Mouse (Mus musculus) CH12.LX (cell line): Measurements from ENCODE around the gene Nkx3-2.

Source experiments
- BHLHE40 ChIP-seq: IDR thresholded peaks from 2 replicates; pipeline ENCODE4 v1.6.1; 2011; ENCODE audit warnings: mild to moderate bottlenecking, low read depth, low read length, improper control_type of control experiment
- CTCF ChIP-seq, 2 experiments: IDR thresholded peaks in 1 of 2; conservative IDR thresholded peaks in 1 of 2; 2 replicates each; pipeline ENCODE4 v1.5.1; 2011 to 2012; ENCODE audit warnings: low read depth in 2 of 2, low read length in 2 of 2, improper control_type of control experiment in 1 of 2, inconsistent platforms in 1 of 2, mild to moderate bottlenecking in 1 of 2, moderate library complexity in 1 of 2
- E2F4 ChIP-seq: IDR thresholded peaks from 2 replicates; pipeline ENCODE4 v1.6.1; 2011; ENCODE audit warnings: low read depth, low read length, improper control_type of control experiment; ENCODE audit not compliant: insufficient replicate concordance
- ETS1 ChIP-seq: conservative IDR thresholded peaks from 2 replicates; pipeline ENCODE4 v1.6.1; 2012; ENCODE audit warnings: low read depth, mild to moderate bottlenecking, inconsistent platforms, low read length, improper control_type of control experiment, moderate library complexity
- GABPA ChIP-seq: IDR thresholded peaks from 2 replicates; pipeline ENCODE4 v1.6.1; 2012; ENCODE audit warnings: low read depth, low read length, improper control_type of control experiment, inconsistent platforms; ENCODE audit not compliant: insufficient replicate concordance
- JUND ChIP-seq: conservative IDR thresholded peaks from 2 replicates; pipeline ENCODE4 v1.6.1; 2011; ENCODE audit warnings: low read depth, low read length, improper control_type of control experiment
- MAFK ChIP-seq: IDR thresholded peaks from 2 replicates; pipeline ENCODE4 v1.6.1; 2011; ENCODE audit warnings: low read length, improper control_type of control experiment; ENCODE audit not compliant: insufficient replicate concordance
- NRF1 ChIP-seq: IDR thresholded peaks from 2 replicates; pipeline ENCODE4 v1.6.1; 2014; ENCODE audit warnings: low read depth, mild to moderate bottlenecking, inconsistent platforms, low read length, improper control_type of control experiment, moderate library complexity
- RCOR1 ChIP-seq: conservative IDR thresholded peaks from 2 replicates; pipeline ENCODE4 v1.6.1; 2012; ENCODE audit warnings: low read depth, mild to moderate bottlenecking, inconsistent platforms, low read length, improper control_type of control experiment
- SMC3 ChIP-seq: IDR thresholded peaks from 2 replicates; pipeline ENCODE4 v1.6.1; 2011; ENCODE audit warnings: low read depth, low read length, improper control_type of control experiment
- TBP ChIP-seq: conservative IDR thresholded peaks from 2 replicates; pipeline ENCODE4 v1.6.1; 2011; ENCODE audit warnings: low read depth, low read length, improper control_type of control experiment
- TCF12 ChIP-seq: IDR thresholded peaks from 2 replicates; pipeline ENCODE4 v1.6.1; 2014; ENCODE audit warnings: low read depth, mild to moderate bottlenecking, inconsistent platforms, low read length, improper control_type of control experiment
- ZC3H11A ChIP-seq: IDR thresholded peaks from 2 replicates; pipeline ENCODE4 v1.6.1; 2012; ENCODE audit warnings: low read depth, mild to moderate bottlenecking, inconsistent platforms, low read length, improper control_type of control experiment
- ZNF384 ChIP-seq: IDR thresholded peaks from 2 replicates; pipeline ENCODE4 v1.6.1; 2012; ENCODE audit warnings: low read depth, low read length, improper control_type of control experiment, inconsistent platforms

DNA sequence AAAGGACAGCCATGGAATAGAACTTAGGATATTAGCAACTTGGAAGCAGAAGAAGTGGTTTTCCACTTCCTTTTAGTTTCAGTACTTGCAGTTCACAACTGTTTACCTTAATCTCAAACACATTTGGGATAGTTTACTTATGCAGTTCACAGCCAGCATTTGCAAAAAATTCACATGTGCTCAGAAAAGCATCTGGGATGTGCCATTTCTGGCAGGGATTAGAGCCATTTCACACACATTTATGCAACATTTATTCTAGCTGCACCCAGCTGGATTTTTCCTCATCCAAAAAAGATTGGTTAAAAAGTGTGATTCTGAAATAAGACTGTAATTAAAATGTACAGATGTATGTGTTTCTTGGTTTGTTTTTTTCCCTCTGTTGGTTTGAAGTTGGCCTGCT lies 30.1 kb upstream of the Nkx3-2 start:
- TF ChIP-seq ETS1, result no peak
- TF ChIP-seq CTCF (conservative IDR thresholded peaks at IDR 0.05 in 1 of 2, IDR thresholded peaks at IDR 0.05 in 1 of 2; ENCODE audit: low read depth in 2 of 2, low read length in 2 of 2), result no peak
- no peak for TF ChIP-seq ZC3H11A
- TF ChIP-seq ZNF384, result no peak
- no peak for TF ChIP-seq JUND
- TF ChIP-seq RCOR1, result no peak
- no peak for TF ChIP-seq E2F4
- no peak for TF ChIP-seq TBP
- no peak for TF ChIP-seq GABPA
- no peak for TF ChIP-seq TCF12
- no peak for TF ChIP-seq BHLHE40
- no peak for TF ChIP-seq SMC3
- no peak for TF ChIP-seq MAFK
- no peak for TF ChIP-seq NRF1
